Mouse (Mus musculus) limb, embryonic 15.5 days (tissue): ENCODE measurements at regions not wholly inside any gene's neighbourhood (a gene's known extent, or its start where the extent isn't known, plus 50 kb on each side); places are given as distances from the start of the nearest gene placed in this dataset.

Experiments
- ATAC-seq: fragments of 200-750 bp; cut with Nextera tagmentation; 2 replicates; pipeline ENCODE4 v1.8.0; 2017; ENCODE audit warnings: low read depth, moderate TSS enrichment; ENCODE audit not compliant: insufficient number of reproducible peaks, low FRiP score, low TSS enrichment
- H3K27ac ChIP-seq: fragments of 300-500 bp; sonication (generic); 2 replicates; pipeline ENCODE4 v1.5.1; 2015; ENCODE audit warnings: moderate library complexity, mild to moderate bottlenecking, inconsistent platforms
- H3K27me3 ChIP-seq: fragments of 300-500 bp; sonication (generic); 2 replicates; pipeline ENCODE4 v1.6.1; 2015; ENCODE audit warnings: inconsistent platforms
- H3K36me3 ChIP-seq: fragments of 300-500 bp; sonication (generic); 2 replicates; pipeline ENCODE4 v1.6.1; 2015; ENCODE audit warnings: inconsistent platforms
- H3K4me1 ChIP-seq: fragments of 300-500 bp; sonication (generic); 2 replicates; pipeline ENCODE4 v1.6.1; 2015; ENCODE audit warnings: inconsistent platforms
- H3K4me2 ChIP-seq: fragments of 300-500 bp; sonication (generic); 2 replicates; pipeline ENCODE4 v1.6.1; 2015; ENCODE audit warnings: mild to moderate bottlenecking, inconsistent platforms
- H3K4me3 ChIP-seq: fragments of 300-500 bp; sonication (generic); 2 replicates; pipeline ENCODE4 v1.5.1; 2015; ENCODE audit warnings: mild to moderate bottlenecking, inconsistent platforms
- H3K9ac ChIP-seq: fragments of 300-500 bp; sonication (generic); 2 replicates; pipeline ENCODE4 v1.6.1; 2015; ENCODE audit warnings: inconsistent platforms
- H3K9me3 ChIP-seq: fragments of 300-500 bp; sonication (generic); 2 replicates; pipeline ENCODE4 v1.6.1; 2016; ENCODE audit warnings: inconsistent platforms
- WGBS: fragments of 180-500 bp; shearing (Covaris S2); methylation state at CpG from one replicate; pipeline ENCODE4 v1.1.7; 2015; 5-methylcytosine and 5-hydroxymethylcytosine counted together

DNA sequence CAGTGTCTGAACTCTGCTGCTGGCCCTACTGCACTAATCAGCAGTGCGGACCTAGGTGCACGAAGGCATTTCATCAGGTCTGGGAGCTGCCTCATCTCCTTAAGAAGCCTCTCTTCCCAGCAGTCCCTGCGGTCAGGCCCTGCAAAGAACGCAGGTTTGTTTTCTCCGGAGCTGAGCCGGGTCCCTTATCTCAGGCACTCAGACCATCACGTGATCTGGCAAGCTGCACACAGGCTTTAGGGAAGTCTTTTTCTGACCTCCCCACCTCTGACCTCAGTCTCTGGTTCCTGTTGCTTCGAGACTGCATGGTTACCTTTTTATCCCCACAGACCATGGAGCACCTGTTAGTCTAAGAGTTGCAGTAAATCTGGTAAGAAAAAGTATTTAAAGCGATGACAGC, 59.8 kb upstream of the Cpeb4 start:
- ATAC-seq, result no peak
- H3K27me3 ChIP-seq, result no peaks in the 10 kb centered on the region
- no peak overlapping the region for H3K9ac ChIP-seq
- H3K27ac ChIP-seq, result no peak overlapping the region
- H3K4me2 ChIP-seq, result no peak overlapping the region
- WGBS, result 87% methylated on average over 9 of the region's 9 CpGs
- 0 out of 2 replicates have a peak, but pooled peaks cover 6% of the 10 kb centered on the region for H3K4me1 ChIP-seq
- no peaks in the 10 kb centered on the region for H3K36me3 ChIP-seq
- no peak overlapping the region for H3K4me3 ChIP-seq
- no peaks in the 10 kb centered on the region for H3K9me3 ChIP-seq

DNA sequence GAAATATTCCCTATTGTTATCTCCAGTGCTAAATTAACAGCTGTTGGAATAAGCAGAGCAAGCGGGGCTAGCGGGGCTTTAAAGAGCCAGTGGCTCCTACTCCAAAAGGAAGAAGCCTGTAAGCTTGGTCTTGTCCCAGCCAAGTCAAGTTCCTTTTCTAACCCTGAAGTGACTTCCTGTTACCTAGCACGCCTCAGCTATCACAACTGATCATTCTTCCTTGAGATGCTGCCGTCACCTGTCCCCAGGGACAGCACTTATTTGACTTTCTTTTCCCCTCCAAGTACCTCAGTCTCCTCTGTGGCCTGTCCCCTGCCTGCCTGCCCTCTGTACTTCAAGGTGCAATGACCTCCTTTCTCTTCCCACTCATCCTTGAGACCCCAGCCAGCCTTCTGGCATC, 57.4 kb upstream of the Cpeb4 start:
- no peak for ATAC-seq
- H3K4me3 ChIP-seq, result no peak overlapping the region
- WGBS, result 78% methylated on average over 4 of the region's 4 CpGs
- H3K27ac ChIP-seq, result no peak overlapping the region
- H3K36me3 ChIP-seq, result no peaks in the 10 kb centered on the region
- H3K4me2 ChIP-seq, result no peak overlapping the region
- H3K4me1 ChIP-seq, result no peaks in the 10 kb centered on the region
- no peaks in the 10 kb centered on the region for H3K27me3 ChIP-seq
- no peak overlapping the region for H3K9ac ChIP-seq
- H3K9me3 ChIP-seq, result no peaks in the 10 kb centered on the region

- Histone ChIP-seq H3K9me3 (no peaks in the 10 kb centered on the region), H3K9ac (no peak overlapping the region), H3K27ac (no peak overlapping the region), H3K36me3 (no peaks in the 10 kb centered on the region), H3K27me3 (no peaks in the 10 kb centered on the region), H3K4me1 (no peaks in the 10 kb centered on the region), H3K4me2 (no peak overlapping the region), H3K4me3 (no peak overlapping the region)
- 68% methylated on average over 12 of the region's 12 CpGs for WGBS
- no peak for ATAC-seq
Observed at GRCm38 (mm10) chr11:31815855-31816488, 56.0 kb upstream of the Cpeb4 start.

DNA sequence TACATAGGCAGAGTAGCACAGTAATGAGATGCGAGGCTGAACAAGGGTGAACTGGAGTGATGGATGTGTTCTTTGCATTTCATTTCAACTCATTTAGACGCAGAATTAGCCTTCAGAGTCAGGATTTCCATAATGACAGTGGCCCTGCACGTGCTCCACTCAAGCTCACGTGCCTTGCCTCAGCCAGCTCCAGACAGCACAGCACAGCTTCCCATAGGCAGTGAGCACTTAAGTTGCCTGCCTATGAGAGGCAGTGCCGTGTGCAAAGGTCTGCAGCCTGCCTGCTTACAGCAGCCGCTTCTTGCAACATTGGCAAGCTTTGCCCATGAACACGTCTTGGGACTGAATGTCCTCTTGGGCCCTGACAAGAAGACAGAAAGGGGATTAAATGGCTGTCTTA, 54.0 kb upstream of the Cpeb4 start:
- H3K4me2 ChIP-seq, result no peak overlapping the region
- WGBS, result 74% methylated on average over 7 of the region's 7 CpGs
- no peaks in the 10 kb centered on the region for H3K36me3 ChIP-seq
- H3K4me1 ChIP-seq, result peaks cover 12% of the 10 kb centered on the region
- H3K4me3 ChIP-seq, result no peak overlapping the region
- no peaks in the 10 kb centered on the region for H3K9me3 ChIP-seq
- H3K27ac ChIP-seq, result no peak overlapping the region
- H3K27me3 ChIP-seq, result no peaks in the 10 kb centered on the region
- no peak for ATAC-seq
- H3K9ac ChIP-seq, result no peak overlapping the region

- peaks cover 17% of the 10 kb centered on the region for H3K4me1 ChIP-seq
- WGBS, result 79% methylated on average over 4 of the region's 4 CpGs
- no peak overlapping the region for H3K9ac ChIP-seq
- H3K27me3 ChIP-seq, result no peaks in the 10 kb centered on the region
- no peaks in the 10 kb centered on the region for H3K36me3 ChIP-seq
- H3K27ac ChIP-seq, result no peak overlapping the region
- H3K9me3 ChIP-seq, result no peaks in the 10 kb centered on the region
- no peak overlapping the region for H3K4me2 ChIP-seq
- ATAC-seq, result no peak
- H3K4me3 ChIP-seq, result no peak overlapping the region
Observed at GRCm38 (mm10) chr11:31819964-31820363, 52.0 kb upstream of the Cpeb4 start.

- ATAC-seq, result no peak
- Histone ChIP-seq H3K9ac (no peak overlapping the region), H3K4me1 (peaks cover 17% of the 10 kb centered on the region), H3K27me3 (no peaks in the 10 kb centered on the region), H3K9me3 (no peaks in the 10 kb centered on the region), H3K4me3 (no peak overlapping the region), H3K4me2 (no peak overlapping the region), H3K36me3 (no peaks in the 10 kb centered on the region), H3K27ac (no peak overlapping the region)
- 41% methylated on average over 12 of the region's 12 CpGs for WGBS
Observed at GRCm38 (mm10) chr11:31821479-31822411, 50.3 kb upstream of the Cpeb4 start.
